Mouse (Mus musculus) urinary bladder, postnatal 25 days (tissue): ENCODE measurements around the gene Vmn1r13.
"Not testable (repeated sequence)": the region's sequence is repeated elsewhere in the genome, so short reads cannot be mapped to it uniquely, and the experiment has no call there.

Source experiments
- DNase-seq: peaks from one replicate; pipeline ENCODE4 v3.0.0; 2022; ENCODE audit warnings: low spot score

Vmn1r13 gene

DNA sequence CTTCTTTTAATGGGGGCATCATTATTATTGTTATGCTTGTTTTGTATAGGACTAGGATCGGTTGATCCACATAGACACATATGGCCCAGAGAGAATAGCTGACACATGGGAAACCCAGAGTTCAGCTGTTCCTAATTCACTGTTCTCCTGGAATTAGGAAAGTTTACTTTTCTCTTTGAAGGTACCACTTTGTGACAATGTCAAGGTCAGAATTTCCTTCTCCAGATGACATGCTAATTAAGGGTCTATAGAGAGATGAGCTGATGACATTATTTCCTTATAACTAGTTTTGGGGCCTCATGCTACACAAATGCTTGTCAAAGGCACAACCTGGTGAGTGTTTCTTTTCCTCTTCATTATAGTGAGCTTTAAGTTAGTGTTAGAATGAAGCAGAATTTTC lies at the start of gene Vmn1r13:
TSS of gene Vmn1r13 (plus strand) at position 301 of the 400 bp plus-strand sequence.
- not testable (repeated sequence) for DNase-seq

DNA sequence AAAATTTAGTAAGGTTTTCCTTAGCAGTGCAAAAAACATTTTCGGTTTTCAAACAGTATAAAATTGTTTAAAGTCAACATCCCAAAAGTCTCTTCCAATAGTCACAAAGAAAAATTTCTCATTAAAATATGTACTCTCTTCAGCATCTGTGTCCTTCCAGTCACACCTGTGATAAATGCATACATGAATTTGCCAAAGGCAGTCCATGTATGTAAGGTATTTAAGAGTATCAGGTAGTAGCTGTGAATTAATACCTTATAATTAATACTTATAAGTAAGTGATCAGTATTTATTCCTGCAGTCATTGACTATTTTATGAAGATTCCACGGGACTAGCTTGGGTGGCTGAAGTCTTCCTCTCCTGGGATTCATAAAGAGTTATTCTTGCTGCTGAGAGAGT lies 46.5 kb upstream of the Vmn1r13 start, which contains the start of gene Vmn1r12:
TSS of gene Vmn1r12 (plus strand) at position 301 of the 400 bp plus-strand sequence.
- DNase-seq: no peak

DNA sequence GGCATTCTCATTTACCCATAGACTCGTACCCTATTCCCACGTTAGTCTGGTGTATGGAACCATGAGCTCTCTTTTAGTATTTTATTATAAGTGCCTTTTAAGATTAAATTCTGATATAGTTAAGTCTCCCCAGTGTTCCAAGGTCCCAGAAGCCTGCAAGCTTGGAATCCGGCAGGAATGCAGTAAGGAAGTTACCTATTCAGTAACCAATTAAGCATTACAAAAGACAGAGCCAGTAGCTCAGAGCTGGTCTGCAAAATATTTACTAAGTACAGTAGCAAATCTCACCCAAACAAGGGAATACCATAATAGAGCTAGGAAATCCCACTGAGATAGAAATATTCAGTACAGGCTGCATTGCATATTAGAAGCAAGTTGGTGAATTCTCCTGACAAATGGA lies 13.1 kb upstream of the Vmn1r13 start:
- DNase-seq: not testable (repeated sequence)

DNA sequence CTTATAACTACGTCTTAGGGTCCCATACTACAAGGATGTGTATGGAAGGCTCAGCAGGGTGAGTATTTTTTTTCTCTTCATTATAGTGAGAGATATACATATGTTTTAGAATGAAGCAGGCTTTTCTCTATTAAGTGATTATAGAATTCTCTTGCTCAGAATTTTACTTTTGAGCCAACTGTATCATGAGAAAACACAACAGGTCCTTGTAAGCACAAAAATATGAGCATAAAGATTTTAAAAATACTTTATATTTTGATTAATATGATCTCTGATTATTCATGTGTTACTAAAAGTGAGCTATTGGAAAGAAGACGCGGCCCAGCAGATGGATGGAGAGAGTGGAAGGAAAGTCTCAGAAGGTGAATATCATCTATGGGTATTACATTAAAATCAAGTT lies 28.3 kb downstream of the Vmn1r13 start, which contains the start of gene Vmn1r14:
TSS of gene Vmn1r14 (plus strand) at position 301 of the 400 bp plus-strand sequence.
- no peak for DNase-seq

DNA sequence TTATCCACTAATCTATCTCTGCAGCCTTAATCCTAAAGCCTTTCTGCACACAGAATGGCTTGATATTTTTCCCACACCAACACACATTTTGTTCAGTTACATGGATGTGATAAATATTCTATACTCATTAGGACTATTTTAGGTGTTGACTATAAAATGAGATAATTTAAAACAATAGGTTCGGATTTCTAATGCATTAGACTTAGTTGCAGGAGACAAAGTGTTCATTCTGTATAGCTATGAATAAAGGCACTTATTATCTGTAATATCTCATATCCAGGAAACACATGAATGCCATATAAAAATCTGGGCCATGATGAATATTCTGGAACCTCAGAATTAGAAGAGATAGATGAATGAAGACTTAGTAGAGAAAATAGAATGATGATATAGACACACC lies 54.6 kb downstream of the Vmn1r13 start, which contains the start of gene Vmn1r15:
TSS of gene Vmn1r15 (plus strand) at position 301 of the 400 bp plus-strand sequence.
- DNase-seq: no peak

DNA sequence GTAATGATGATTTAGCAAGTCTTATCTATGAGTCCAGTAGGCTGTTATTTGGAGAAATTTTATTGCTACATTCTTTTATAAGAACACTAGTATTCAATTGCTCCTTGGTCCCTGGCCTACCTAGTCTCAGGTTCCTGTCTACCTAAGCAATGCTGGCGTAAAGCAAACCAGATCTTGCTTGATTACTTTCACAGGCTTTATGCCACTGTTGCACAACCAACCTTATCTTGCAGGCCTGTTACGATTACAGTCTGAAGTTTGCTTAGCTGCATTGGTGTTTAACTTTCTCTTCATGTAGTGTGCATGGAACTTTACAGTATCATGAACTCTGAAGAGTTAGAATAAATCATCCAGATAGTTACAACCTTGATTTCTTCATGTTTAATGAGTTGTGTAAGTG lies 57.9 kb downstream of the Vmn1r13 start:
- no peak for DNase-seq
